Mouse (Mus musculus) forebrain, postnatal 0 days (tissue): ENCODE measurements around the gene Efhd2. TPM values are rescaled to one million over a fixed set of nuclear protein-coding genes. Genes with fewer than 3 reads are reported as not detected.

Source experiments
- ATAC-seq: fragments of 200-750 bp; cut with Nextera tagmentation; 2 replicates; pipeline ENCODE4 v1.8.0; 2017; ENCODE audit warnings: mild to moderate bottlenecking, moderate library complexity
- DNase-seq: peaks from one replicate; pipeline ENCODE4 v3.0.0-alpha.2; 2015
- H3K27ac ChIP-seq: fragments of 300-500 bp; sonication (generic); 2 replicates; pipeline ENCODE4 v1.5.1; 2014; ENCODE audit warnings: low read depth, mild to moderate bottlenecking, antibody characterized with exemption, low read length, moderate library complexity, mixed read lengths
- H3K27me3 ChIP-seq: fragments of 300-500 bp; sonication (generic); 2 replicates; pipeline ENCODE4 v1.6.1; 2014; ENCODE audit warnings: mild to moderate bottlenecking, low read length, mixed read lengths; ENCODE audit not compliant: insufficient read depth
- H3K36me3 ChIP-seq: fragments of 300-500 bp; sonication (generic); 2 replicates; pipeline ENCODE4 v1.6.1; 2014; ENCODE audit warnings: mild to moderate bottlenecking, moderate library complexity; ENCODE audit not compliant: insufficient read depth
- H3K4me1 ChIP-seq: fragments of 300-500 bp; sonication (generic); 2 replicates; pipeline ENCODE4 v1.6.1; 2014; ENCODE audit warnings: antibody characterized with exemption; ENCODE audit not compliant: insufficient read depth
- H3K4me2 ChIP-seq: fragments of 300-500 bp; sonication (generic); 2 replicates; pipeline ENCODE4 v1.6.1; 2014; ENCODE audit warnings: low read depth, mild to moderate bottlenecking, moderate library complexity
- H3K4me3 ChIP-seq: fragments of 300-500 bp; sonication (generic); 2 replicates; pipeline ENCODE4 v1.5.1; 2014; ENCODE audit warnings: low read depth, low read length, mixed read lengths
- H3K9ac ChIP-seq: fragments of 300-500 bp; sonication (generic); 2 replicates; pipeline ENCODE4 v1.6.1; 2014; ENCODE audit warnings: mild to moderate bottlenecking
- H3K9me3 ChIP-seq: fragments of 300-500 bp; sonication (generic); 2 replicates; pipeline ENCODE4 v1.6.1; 2016; ENCODE audit warnings: low read length
- CTCF ChIP-seq: sonication (generic); IDR thresholded peaks from 2 replicates; pipeline ENCODE4 v1.5.1; 2016; ENCODE audit warnings: antibody characterized with exemption, control low read depth, low read depth
- WGBS: fragments of 180-500 bp; shearing (Covaris S2); extraction: QIAGEN DNeasy Blood & Tissue Kit; methylation state at CpG from one replicate; pipeline ENCODE4 v1.1.7; 2014; 5-methylcytosine and 5-hydroxymethylcytosine counted together
- polyA plus RNA-seq: library from polyadenylated mRNA; unstranded; fragments of >200 nt; fragmentation: Nextera tagmentation; extraction: Ambion mirVana; gene quantifications from 2 replicates; pipeline ENCODE4 v1.2.1, GENCODE M21; 2015
- total RNA-seq: library from RNA; depleted of rRNA; stranded (reverse); fragments of >200 nt; gene quantifications from 2 replicates; pipeline ENCODE4 v1.2.3, GENCODE M21; 2014

Efhd2 gene
- total and polyA plus RNA-seq, 2 experiments from 2014 or later: 30.7 to 52.2 TPM

GRCm38 (mm10) chr4:141866933-141867490 is 7.7 kb downstream of the Efhd2 start:
- Histone ChIP-seq H3K4me1 (peaks cover 24% of the 10 kb centered on the region; the same call in 1 of the 2 replicates), H3K9ac (peak overlapping the region; percentile 18; the same call in 1 of the 2 replicates), H3K4me3 (no peak overlapping the region), H3K4me2 (no peak overlapping the region), H3K27me3 (no peaks in the 10 kb centered on the region), H3K9me3 (no peaks in the 10 kb centered on the region), H3K27ac (peak overlapping the region; percentile 29; the same call in 1 of the 2 replicates), H3K36me3 (no peaks in the 10 kb centered on the region)
- DNase-seq (no peak), ATAC-seq (peak; percentile 32; the same call in 1 of the 2 replicates)
- 14% methylated on average over 10 of the region's 10 CpGs for WGBS
- TF ChIP-seq CTCF: no peak

- Histone ChIP-seq H3K4me2 (no peak overlapping the region), H3K27me3 (no peaks in the 10 kb centered on the region), H3K9ac (no peak overlapping the region), H3K4me3 (no peak overlapping the region), H3K9me3 (no peaks in the 10 kb centered on the region), H3K27ac (no peak overlapping the region), H3K36me3 (no peaks in the 10 kb centered on the region), H3K4me1 (peaks cover 11% of the 10 kb centered on the region; the same call in 1 of the 2 replicates)
- DNase-seq (no peak), ATAC-seq (no peak)
- 88% methylated on average over 5 of the region's 5 CpGs for WGBS
- TF ChIP-seq CTCF: no peak
These were observed 9.1 kb downstream of the Efhd2 start for GRCm38 (mm10) chr4:141865600-141865999.

GRCm38 (mm10) chr4:141865006-141865405 is 9.7 kb downstream of the Efhd2 start:
- no peaks in the 10 kb centered on the region for H3K36me3 ChIP-seq
- H3K27me3 ChIP-seq: no peaks in the 10 kb centered on the region
- no peak overlapping the region for H3K27ac ChIP-seq
- peaks cover 5% of the 10 kb centered on the region; the same call in 1 of the 2 replicates for H3K4me1 ChIP-seq
- no peak for TF ChIP-seq CTCF
- no peak for DNase-seq
- H3K9me3 ChIP-seq: no peaks in the 10 kb centered on the region
- no peak overlapping the region for H3K4me3 ChIP-seq
- no peak overlapping the region for H3K4me2 ChIP-seq
- H3K9ac ChIP-seq: no peak overlapping the region
- ATAC-seq: no peak
- WGBS: 95% methylated on average over 5 of the region's 5 CpGs

GRCm38 (mm10) chr4:141864506-141864905 is 10.2 kb downstream of the Efhd2 start:
- Histone ChIP-seq H3K9ac (no peak overlapping the region), H3K27ac (no peak overlapping the region), H3K4me3 (no peak overlapping the region), H3K4me2 (no peak overlapping the region), H3K36me3 (peaks cover 3% of the 10 kb centered on the region; the same call in 1 of the 2 replicates), H3K4me1 (0 out of 2 replicates have a peak, but pooled peaks cover 4% of the 10 kb centered on the region), H3K9me3 (no peaks in the 10 kb centered on the region), H3K27me3 (no peaks in the 10 kb centered on the region)
- ATAC-seq: no peak
- 94% methylated on average over 8 of the region's 8 CpGs for WGBS
- no peak for TF ChIP-seq CTCF
- DNase-seq: no peak

- DNase-seq (no peak), ATAC-seq (no peak)
- Histone ChIP-seq H3K9ac (no peak overlapping the region), H3K9me3 (no peaks in the 10 kb centered on the region), H3K4me1 (0 out of 2 replicates have a peak, but pooled peaks cover 4% of the 10 kb centered on the region), H3K27me3 (no peaks in the 10 kb centered on the region), H3K36me3 (peaks cover 10% of the 10 kb centered on the region), H3K27ac (no peak overlapping the region), H3K4me2 (no peak overlapping the region), H3K4me3 (no peak overlapping the region)
- WGBS: 96% methylated on average over 7 of the region's 7 CpGs
- no peak for TF ChIP-seq CTCF
These were observed 10.9 kb downstream of the Efhd2 start for GRCm38 (mm10) chr4:141863726-141864280.

GRCm38 (mm10) chr4:141862867-141863266 is 11.9 kb downstream of the Efhd2 start:
- H3K36me3 ChIP-seq: peaks cover 11% of the 10 kb centered on the region
- H3K9me3 ChIP-seq: no peaks in the 10 kb centered on the region
- no peaks in the 10 kb centered on the region for H3K27me3 ChIP-seq
- H3K4me2 ChIP-seq: no peak overlapping the region
- TF ChIP-seq CTCF: no peak
- H3K4me1 ChIP-seq: 0 out of 2 replicates have a peak, but pooled peaks cover 4% of the 10 kb centered on the region
- DNase-seq (no peak), ATAC-seq (no peak)
- 68% methylated on average over 5 of the region's 5 CpGs for WGBS
- H3K9ac ChIP-seq: no peak overlapping the region
- no peak overlapping the region for H3K27ac ChIP-seq
- no peak overlapping the region for H3K4me3 ChIP-seq

- Histone ChIP-seq H3K27ac (no peak overlapping the region), H3K27me3 (no peaks in the 10 kb centered on the region), H3K9ac (no peak overlapping the region), H3K4me1 (0 out of 2 replicates have a peak, but pooled peaks cover 4% of the 10 kb centered on the region), H3K4me3 (no peak overlapping the region), H3K36me3 (peaks cover 11% of the 10 kb centered on the region), H3K9me3 (no peaks in the 10 kb centered on the region), H3K4me2 (no peak overlapping the region)
- 89% methylated on average over 17 of the region's 17 CpGs for WGBS
- DNase-seq (no peak), ATAC-seq (no peak)
- TF ChIP-seq CTCF: no peak
These were observed 13.0 kb downstream of the Efhd2 start for GRCm38 (mm10) chr4:141861591-141862295.
